Mouse (Mus musculus) cortical plate, adult 2 months (tissue): ENCODE data around the gene Sh3bgr.

ENCODE experiments used
- CTCF ChIP-seq: fragments of 200-500 bp; IDR thresholded peaks from 2 replicates; pipeline ENCODE4 v1.5.1; 2011; ENCODE audit warnings: mild to moderate bottlenecking, control low read depth, low read length; ENCODE audit not compliant: insufficient read depth; ENCODE audit errors: extremely low read depth
- POLR2A ChIP-seq: fragments of 200-500 bp; IDR thresholded peaks from 2 replicates; pipeline ENCODE4 v1.6.1; 2011; ENCODE audit warnings: mild to moderate bottlenecking, low read length, control low read depth; ENCODE audit not compliant: insufficient read depth; ENCODE audit errors: extremely low read depth

DNA sequence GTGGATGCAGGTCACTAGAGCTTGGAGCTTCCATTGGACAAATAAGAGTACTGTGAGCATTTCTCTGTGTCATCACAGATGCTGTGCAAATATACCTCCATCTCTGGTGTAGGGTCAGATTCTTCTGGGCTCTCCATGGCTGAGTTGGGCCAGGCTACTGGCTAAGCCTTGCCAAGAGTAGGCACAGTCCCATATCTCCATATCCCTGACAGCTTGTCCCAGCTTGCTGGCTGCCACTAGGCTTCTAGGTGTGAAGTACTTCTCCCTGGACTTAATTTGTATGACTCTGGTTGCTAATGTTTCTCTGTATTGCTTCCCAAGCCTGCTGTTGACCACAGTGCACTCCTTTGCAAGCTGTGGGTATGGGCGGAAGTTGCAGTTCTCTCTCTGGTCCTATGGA lies 51.9 kb downstream of the Sh3bgr start:
- TF ChIP-seq CTCF (no peak), POLR2A (no peak)
